In the genomic region with DNA sequence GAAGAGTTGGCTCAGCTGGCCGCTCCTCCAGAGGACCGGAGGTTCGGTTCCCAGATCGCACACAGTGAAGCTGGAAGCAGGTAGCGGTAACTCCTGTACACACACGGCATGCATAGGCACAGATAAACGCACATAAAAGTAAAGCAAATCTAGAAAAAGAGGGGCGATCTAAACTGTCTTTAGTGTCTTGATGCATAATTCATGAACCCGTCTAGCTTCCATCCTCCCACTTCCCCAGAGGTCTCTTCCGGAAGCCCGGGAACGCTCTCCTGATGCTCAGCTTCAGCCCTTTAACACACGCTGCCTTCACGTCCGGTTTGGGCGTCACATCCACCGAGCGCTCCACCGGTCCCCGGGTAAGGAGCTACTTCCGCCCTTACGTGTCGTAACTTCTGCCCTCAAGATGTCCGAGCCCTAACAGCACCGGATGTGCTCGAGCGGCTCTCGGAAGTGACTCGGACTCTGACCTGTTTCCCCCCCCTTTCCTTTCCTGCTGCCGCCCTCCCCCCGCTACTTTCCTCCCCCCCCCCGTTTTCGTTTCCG, we compare ENCODE assay signal across 8 mouse cellular contexts. TPM values are rescaled to one million over a fixed set of nuclear protein-coding genes. Genes with fewer than 3 reads are reported as not detected.
A peak's percentile ranks its signal among the peaks of the same experiment; 100 is the strongest.
DNase-seq lines count a peak whose midpoint lies in the region; ATAC-seq lines count a peak whose summit lies in the region.

No protein-coding gene starts in this region.

- ATAC-seq in inflammation-experienced regulatory T-cells, adult 6 months: peak; percentile 97
- peak; percentile 99 for ATAC-seq in megakaryocyte-erythroid progenitor cell, adult 5-6 weeks (replicated peaks; ENCODE audit: low FRiP score, low TSS enrichment, poor library complexity, severe bottlenecking)

- DNase-seq in adrenal gland, adult (ENCODE audit: inconsistent age in 2 of 2, low spot score in 1 of 2): peak; percentile 99
- DNase-seq in embryo, embryonic 10.5 days (ENCODE audit: low spot score): peak; percentile 99
- DNase-seq in gastrocnemius, postnatal 14 days: peak; percentile 97
- peak; percentile 98 to 100 for DNase-seq in left cerebral cortex, postnatal 10 days (ENCODE audit: extremely low spot score in 1 of 2, low spot score in 2 of 2)
- DNase-seq in right cerebral cortex, postnatal 25 days: peak; percentile 97
- DNase-seq in urinary bladder, postnatal 4 days (ENCODE audit: low spot score in 2 of 2): peak; percentile 96

- intact Hi-C loops in gastrocnemius, postnatal 14 days (cut with DNase I; ENCODE audit: low total_unique reads): no loop called here
- intact Hi-C loops in left cerebral cortex, postnatal 10 days (cut with DNase I): no loop called here

RNA-seq across cellular contexts. Expression of a gene that starts 0.3 kb away (rescaled TPM):
- total RNA-seq in gastrocnemius, postnatal 14 days (2021): 10 to 100 TPM; 20.1 to 20.7 TPM
- polyA plus RNA-seq in inflammation-experienced regulatory T-cells, adult 6 months (2017; shearing (Covaris generic)): 1 to 10 TPM; 4.0 to 7.5 (median 4.0) TPM
- total RNA-seq in left cerebral cortex, postnatal 10 days (2021): 10 to 100 TPM; 41.0 to 41.2 TPM
- 67.0 and 86.8 TPM in 2 replicates for total RNA-seq in megakaryocyte-erythroid progenitor cell, adult 5-6 weeks (2014; fragmentation: Nextera tagmentation)
- total RNA-seq in megakaryocyte-erythroid progenitor cell, adult 5-6 weeks (2017): 18.5 and 18.6 TPM in 2 replicates

RNA-seq across cellular contexts. Expression of a gene that starts 12.2 kb away (rescaled TPM):
- under 1 TPM; 0.16 to 0.72 TPM for total RNA-seq in gastrocnemius, postnatal 14 days (2021)
- polyA plus RNA-seq in inflammation-experienced regulatory T-cells, adult 6 months (2017; shearing (Covaris generic)): under 1 TPM in 2 of 3 experiments, not detected in 1; 0.46 to 0.48 TPM
- total RNA-seq in left cerebral cortex, postnatal 10 days (2021): 100 to 1,000 TPM; 116 TPM
- not detected in 2 replicates for total RNA-seq in megakaryocyte-erythroid progenitor cell, adult 5-6 weeks (2014; fragmentation: Nextera tagmentation)
- total RNA-seq in megakaryocyte-erythroid progenitor cell, adult 5-6 weeks (2017): not detected in 2 replicates

RNA-seq across cellular contexts. Expression of a gene that starts 30.9 kb away (rescaled TPM):
- total RNA-seq in gastrocnemius, postnatal 14 days (2021): 10 to 100 TPM; 29.6 TPM
- polyA plus RNA-seq in inflammation-experienced regulatory T-cells, adult 6 months (2017; shearing (Covaris generic)): 10 to 100 TPM; 39.9 to 61.7 (median 46.2) TPM
- total RNA-seq in left cerebral cortex, postnatal 10 days (2021): 10 to 100 TPM; 56.9 to 59.9 TPM
- 23.6 and 45.9 TPM in 2 replicates for total RNA-seq in megakaryocyte-erythroid progenitor cell, adult 5-6 weeks (2014; fragmentation: Nextera tagmentation)
- 43.0 and 51.1 TPM in 2 replicates for total RNA-seq in megakaryocyte-erythroid progenitor cell, adult 5-6 weeks (2017)

RNA-seq across cellular contexts. Expression of a gene that starts 40.8 kb away (rescaled TPM):
- 1 to 10 TPM; 1.4 to 2.5 TPM for total RNA-seq in gastrocnemius, postnatal 14 days (2021)
- polyA plus RNA-seq in inflammation-experienced regulatory T-cells, adult 6 months (2017; shearing (Covaris generic)): 10 to 100 TPM in 2 of 3 experiments, 1 to 10 TPM in 1; 5.6 to 23.2 (median 17.7) TPM
- total RNA-seq in left cerebral cortex, postnatal 10 days (2021): 1 to 10 TPM; 8.0 to 8.7 TPM
- 8.6 and 16.5 TPM in 2 replicates for total RNA-seq in megakaryocyte-erythroid progenitor cell, adult 5-6 weeks (2014; fragmentation: Nextera tagmentation)
- total RNA-seq in megakaryocyte-erythroid progenitor cell, adult 5-6 weeks (2017): 0.95 and 8.6 TPM in 2 replicates

RNA-seq across cellular contexts. Expression of a gene that starts 43.3 kb away (rescaled TPM):
- total RNA-seq in gastrocnemius, postnatal 14 days (2021): 100 to 1,000 TPM in 1 of 2 experiments, 10 to 100 TPM in 1; 99.1 to 100 TPM
- polyA plus RNA-seq in inflammation-experienced regulatory T-cells, adult 6 months (2017; shearing (Covaris generic)): 10 to 100 TPM; 36.7 to 65.7 (median 62.6) TPM
- 100 to 1,000 TPM; 115 to 116 TPM for total RNA-seq in left cerebral cortex, postnatal 10 days (2021)
- 71.0 and 117 TPM in 2 replicates for total RNA-seq in megakaryocyte-erythroid progenitor cell, adult 5-6 weeks (2014; fragmentation: Nextera tagmentation)
- 46.8 and 57.5 TPM in 2 replicates for total RNA-seq in megakaryocyte-erythroid progenitor cell, adult 5-6 weeks (2017)

Comparison
In these comparisons a context has a peak if more than half of its experiments do, and no peak if none do; other contexts are left out.
1. Peak in every context shown above with its lines: DNase-seq and ATAC-seq.
2. RNA of a gene that starts 12.2 kb away (total RNA-seq): 116 TPM in left cerebral cortex, postnatal 10 days; 0.16 to 0.72 TPM in gastrocnemius, postnatal 14 days and not detected in megakaryocyte-erythroid progenitor cell, adult 5-6 weeks; every median in the first group is over 10 times any median in the second.